13 mouse cellular contexts compared by ENCODE assay signal in the genomic region with DNA sequence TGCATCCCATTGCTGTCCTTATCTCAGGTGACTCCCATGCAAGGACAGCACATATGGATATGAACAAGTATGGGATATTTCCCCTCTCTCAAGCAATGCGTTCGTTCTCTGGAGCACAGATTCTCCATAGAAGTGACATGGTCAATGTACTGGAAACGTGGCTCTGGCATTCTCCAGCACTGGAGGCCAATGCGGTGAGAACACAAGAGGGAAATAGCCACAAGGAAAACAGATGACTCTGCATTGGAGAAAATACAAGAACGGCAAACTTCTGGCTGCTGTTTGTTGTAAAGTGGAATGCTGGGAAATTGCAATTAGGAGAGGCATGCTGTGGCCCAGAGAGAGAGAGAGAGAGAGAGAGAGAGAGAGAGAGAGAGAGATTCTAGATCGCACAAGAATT.
DNase-seq lines count a peak whose midpoint lies in the region; ATAC-seq and TF ChIP-seq lines count a peak whose summit lies in the region.
"Had no signal": no experiment of that assay in that cellular context is flagged by ENCODE, and none has a peak within 500 bp of the region (broad histone marks: within the 10 kb centered on the region; RNA-seq: fewer than 3 reads in every experiment).

No protein-coding gene starts in this region.

- H3K4me2 ChIP-seq in heart, embryonic 11.5 days = no peak overlapping the region
- H3K4me2 ChIP-seq: hindbrain, embryonic 12.5 days; lung, embryonic 15.5 days had no signal

- H3K9me3 ChIP-seq in heart, embryonic 11.5 days (replicated peaks; ENCODE audit: control insufficient read depth, low read length) = no peaks in the 10 kb centered on the region
- H3K9me3 ChIP-seq: forebrain, embryonic 10.5 days; G1E; hindbrain, embryonic 12.5 days; lung, embryonic 15.5 days had no signal

- 86% methylated on average over 6 of the region's 6 CpGs for WGBS in heart, embryonic 11.5 days (ENCODE audit: insufficient replicate concordance)
- 65% methylated on average over 6 of the region's 6 CpGs for WGBS in olfactory bulb, adult 2 months

- peaks cover 13% of the 10 kb centered on the region for H3K27me3 ChIP-seq in heart, embryonic 11.5 days (ENCODE audit: control insufficient read depth, insufficient read depth, low read length)
- H3K27me3 ChIP-seq: lung, embryonic 15.5 days had no signal

- H3K4me3 ChIP-seq in heart, embryonic 11.5 days (ENCODE audit: low read depth, low read length) = no peak overlapping the region
- H3K4me3 ChIP-seq in embryonic fibroblast, embryonic 13.5 days (ENCODE audit: insufficient read depth, low read length) = no peak overlapping the region
- H3K4me3 ChIP-seq in olfactory bulb, adult 2 months (ENCODE audit: insufficient read depth, low read depth, low read length) = no peak overlapping the region
- H3K4me3 ChIP-seq: forebrain, embryonic 10.5 days; hindbrain, embryonic 12.5 days; lung, embryonic 15.5 days had no signal

- no peaks in the 10 kb centered on the region for H3K4me1 ChIP-seq in heart, embryonic 11.5 days (ENCODE audit: control insufficient read depth, insufficient read depth, low read length)
- peaks cover 28% of the 10 kb centered on the region for H3K4me1 ChIP-seq in embryonic fibroblast, embryonic 13.5 days (ENCODE audit: control insufficient read depth, insufficient read depth, low read length)
- H3K4me1 ChIP-seq in olfactory bulb, adult 2 months (ENCODE audit: control insufficient read depth, insufficient read depth, low read length) = peaks cover 28% of the 10 kb centered on the region
- H3K4me1 ChIP-seq: forebrain, embryonic 10.5 days; hindbrain, embryonic 12.5 days had no signal

- no peak overlapping the region for H3K27ac ChIP-seq in heart, embryonic 11.5 days (ENCODE audit: low read depth, low read length)
- peak overlapping the region; percentile 98 for H3K27ac ChIP-seq in embryonic fibroblast, embryonic 13.5 days (ENCODE audit: insufficient read depth, low read length)
- peak overlapping the region; percentile 92 for H3K27ac ChIP-seq in olfactory bulb, adult 2 months (ENCODE audit: insufficient read depth, low read depth, low read length)
- H3K27ac ChIP-seq: forebrain, embryonic 10.5 days; hindbrain, embryonic 12.5 days; lung, embryonic 15.5 days had no signal

- TF ChIP-seq POLR2A in embryonic fibroblast, embryonic 13.5 days (IDR thresholded peaks at IDR 0.05; ENCODE audit: low read depth, low read length) = no peak
- TF ChIP-seq POLR2A in olfactory bulb, adult 2 months (IDR thresholded peaks at IDR 0.05; ENCODE audit: insufficient read depth, low read depth, low read length) = no peak

- no peak for TF ChIP-seq CTCF in embryonic fibroblast, embryonic 13.5 days (IDR thresholded peaks at IDR 0.05; ENCODE audit: borderline replicate concordance, insufficient read depth, low read length)
- no peak for TF ChIP-seq CTCF in olfactory bulb, adult 2 months (IDR thresholded peaks at IDR 0.05; ENCODE audit: insufficient read depth, low read depth, low read length)

- no peak for ATAC-seq in heart, embryonic 11.5 days (replicated peaks; ENCODE audit: insufficient number of reproducible peaks, low FRiP score, low TSS enrichment)

- H3K36me3 ChIP-seq in heart, embryonic 11.5 days (ENCODE audit: control insufficient read depth, insufficient read depth, low read length) = no peaks in the 10 kb centered on the region
- H3K36me3 ChIP-seq: forebrain, embryonic 10.5 days; G1E; hindbrain, embryonic 12.5 days; lung, embryonic 15.5 days had no signal

- no peak overlapping the region for H3K9ac ChIP-seq in heart, embryonic 11.5 days (ENCODE audit: low read depth, low read length)
- H3K9ac ChIP-seq: hindbrain, embryonic 12.5 days; lung, embryonic 15.5 days had no signal

- peak; percentile 90 for DNase-seq in heart, adult 11 months
- DNase-seq in Muller cell, postnatal 12 days (ENCODE audit: inconsistent ontology term) = peak; percentile 87
- DNase-seq in ovary, postnatal 14 days (ENCODE audit: low spot score) = no peak
- no peak for DNase-seq in layer of hippocampus, adult 11-12 months (ENCODE audit: low spot score)
- DNase-seq: cerebellum, adult 8-10 months; kidney, adult 8-10 months had no signal

Comparison
In these comparisons a context has a peak if more than half of its experiments do, and no peak if none do; other contexts are left out.
1. DNase-seq: peak in heart, adult 11 months (single experiment) and Muller cell, postnatal 12 days (single experiment); none in ovary, postnatal 14 days (single experiment) and layer of hippocampus, adult 11-12 months (single experiment).